Mouse (Mus musculus) limb, embryonic 15.5 days (tissue): ENCODE results near the gene Ccdc15. TPM values are rescaled to one million over a fixed set of nuclear protein-coding genes. Genes with fewer than 3 reads are reported as not detected.

Source experiments
- ATAC-seq: fragments of 200-750 bp; cut with Nextera tagmentation; 2 replicates; pipeline ENCODE4 v1.8.0; 2017; ENCODE audit warnings: low read depth, moderate TSS enrichment; ENCODE audit not compliant: insufficient number of reproducible peaks, low FRiP score, low TSS enrichment
- H3K27ac ChIP-seq: fragments of 300-500 bp; sonication (generic); 2 replicates; pipeline ENCODE4 v1.5.1; 2015; ENCODE audit warnings: moderate library complexity, mild to moderate bottlenecking, inconsistent platforms
- H3K27me3 ChIP-seq: fragments of 300-500 bp; sonication (generic); 2 replicates; pipeline ENCODE4 v1.6.1; 2015; ENCODE audit warnings: inconsistent platforms
- H3K36me3 ChIP-seq: fragments of 300-500 bp; sonication (generic); 2 replicates; pipeline ENCODE4 v1.6.1; 2015; ENCODE audit warnings: inconsistent platforms
- H3K4me1 ChIP-seq: fragments of 300-500 bp; sonication (generic); 2 replicates; pipeline ENCODE4 v1.6.1; 2015; ENCODE audit warnings: inconsistent platforms
- H3K4me2 ChIP-seq: fragments of 300-500 bp; sonication (generic); 2 replicates; pipeline ENCODE4 v1.6.1; 2015; ENCODE audit warnings: mild to moderate bottlenecking, inconsistent platforms
- H3K4me3 ChIP-seq: fragments of 300-500 bp; sonication (generic); 2 replicates; pipeline ENCODE4 v1.5.1; 2015; ENCODE audit warnings: mild to moderate bottlenecking, inconsistent platforms
- H3K9ac ChIP-seq: fragments of 300-500 bp; sonication (generic); 2 replicates; pipeline ENCODE4 v1.6.1; 2015; ENCODE audit warnings: inconsistent platforms
- H3K9me3 ChIP-seq: fragments of 300-500 bp; sonication (generic); 2 replicates; pipeline ENCODE4 v1.6.1; 2016; ENCODE audit warnings: inconsistent platforms
- WGBS: fragments of 180-500 bp; shearing (Covaris S2); methylation state at CpG from one replicate; pipeline ENCODE4 v1.1.7; 2015; 5-methylcytosine and 5-hydroxymethylcytosine counted together
- polyA plus RNA-seq: library from polyadenylated mRNA; unstranded; fragments of >200 nt; fragmentation: Nextera tagmentation; extraction: Ambion mirVana; gene quantifications from 2 replicates; pipeline ENCODE4 v1.2.1, GENCODE M21; 2015

The Ccdc15 gene
- polyA plus RNA-seq, 1 experiment from 2014 or later: 7.0 TPM

- no peak overlapping the region for H3K4me3 ChIP-seq
- H3K27ac ChIP-seq: no peak overlapping the region
- H3K36me3 ChIP-seq: no peaks in the 10 kb centered on the region
- H3K9me3 ChIP-seq: no peaks in the 10 kb centered on the region
- ATAC-seq: peak; percentile 49
- H3K4me1 ChIP-seq: peaks cover 7% of the 10 kb centered on the region; the same call in 1 of the 2 replicates
- H3K4me2 ChIP-seq: no peak overlapping the region
- H3K9ac ChIP-seq: no peak overlapping the region
- H3K27me3 ChIP-seq: no peaks in the 10 kb centered on the region
- WGBS: 27% methylated on average over 3 of the region's 3 CpGs
These were observed 99.8 kb downstream of the Ccdc15 start for GRCm38 (mm10) chr9:37248381-37248906.

- H3K27me3 ChIP-seq: no peaks in the 10 kb centered on the region
- H3K4me1 ChIP-seq: peaks cover 7% of the 10 kb centered on the region; the same call in 1 of the 2 replicates
- ATAC-seq: no peak
- H3K4me3 ChIP-seq: no peak overlapping the region
- H3K9ac ChIP-seq: no peak overlapping the region
- H3K4me2 ChIP-seq: no peak overlapping the region
- no peaks in the 10 kb centered on the region for H3K9me3 ChIP-seq
- H3K36me3 ChIP-seq: no peaks in the 10 kb centered on the region
- H3K27ac ChIP-seq: no peak overlapping the region
These were observed 100.8 kb downstream of the Ccdc15 start for GRCm38 (mm10) chr9:37247429-37247828.

GRCm38 (mm10) chr9:37245810-37246209 lies 102.4 kb downstream of the Ccdc15 start:
- H3K36me3 ChIP-seq: no peaks in the 10 kb centered on the region
- no peak overlapping the region for H3K9ac ChIP-seq
- H3K4me3 ChIP-seq: no peak overlapping the region
- ATAC-seq: no peak
- no peak overlapping the region for H3K27ac ChIP-seq
- 91% methylated on average over 1 of the region's 1 CpGs for WGBS
- no peak overlapping the region for H3K4me2 ChIP-seq
- no peaks in the 10 kb centered on the region for H3K27me3 ChIP-seq
- H3K9me3 ChIP-seq: no peaks in the 10 kb centered on the region
- peaks cover 7% of the 10 kb centered on the region; the same call in 1 of the 2 replicates for H3K4me1 ChIP-seq

GRCm38 (mm10) chr9:37245404-37245803 lies 102.8 kb downstream of the Ccdc15 start:
- ATAC-seq: no peak
- no peak overlapping the region for H3K9ac ChIP-seq
- H3K27me3 ChIP-seq: no peaks in the 10 kb centered on the region
- no peaks in the 10 kb centered on the region for H3K9me3 ChIP-seq
- peaks cover 7% of the 10 kb centered on the region; the same call in 1 of the 2 replicates for H3K4me1 ChIP-seq
- no peak overlapping the region for H3K4me3 ChIP-seq
- H3K4me2 ChIP-seq: no peak overlapping the region
- 51% methylated on average over 2 of the region's 2 CpGs for WGBS
- H3K27ac ChIP-seq: no peak overlapping the region
- H3K36me3 ChIP-seq: no peaks in the 10 kb centered on the region

GRCm38 (mm10) chr9:37244600-37244999 lies 103.6 kb downstream of the Ccdc15 start:
- 60% methylated on average over 1 of the region's 1 CpGs for WGBS
- Histone ChIP-seq H3K9ac (no peak overlapping the region), H3K9me3 (no peaks in the 10 kb centered on the region), H3K27ac (no peak overlapping the region), H3K4me2 (no peak overlapping the region), H3K27me3 (no peaks in the 10 kb centered on the region), H3K36me3 (no peaks in the 10 kb centered on the region), H3K4me1 (peaks cover 7% of the 10 kb centered on the region; the same call in 1 of the 2 replicates), H3K4me3 (no peak overlapping the region)
- ATAC-seq: no peak

GRCm38 (mm10) chr9:37242764-37243163 lies 105.5 kb downstream of the Ccdc15 start:
- H3K36me3 ChIP-seq: no peaks in the 10 kb centered on the region
- H3K4me1 ChIP-seq: no peaks in the 10 kb centered on the region
- no peak overlapping the region for H3K4me3 ChIP-seq
- no peak for ATAC-seq
- H3K9ac ChIP-seq: no peak overlapping the region
- no peak overlapping the region for H3K27ac ChIP-seq
- H3K9me3 ChIP-seq: no peaks in the 10 kb centered on the region
- H3K4me2 ChIP-seq: no peak overlapping the region
- no peaks in the 10 kb centered on the region for H3K27me3 ChIP-seq
- WGBS: 80% methylated on average over 3 of the region's 3 CpGs

- H3K4me1 ChIP-seq: no peaks in the 10 kb centered on the region
- H3K4me3 ChIP-seq: no peak overlapping the region
- 70% methylated on average over 4 of the region's 4 CpGs for WGBS
- peaks cover 3% of the 10 kb centered on the region; the same call in 1 of the 2 replicates for H3K36me3 ChIP-seq
- H3K4me2 ChIP-seq: no peak overlapping the region
- ATAC-seq: no peak
- H3K9me3 ChIP-seq: no peaks in the 10 kb centered on the region
- H3K27me3 ChIP-seq: no peaks in the 10 kb centered on the region; the same call in 1 of the 2 replicates
- no peak overlapping the region for H3K9ac ChIP-seq
- H3K27ac ChIP-seq: no peak overlapping the region
These were observed 112.1 kb downstream of the Ccdc15 start for GRCm38 (mm10) chr9:37235951-37236737.

- Histone ChIP-seq H3K27ac (no peak overlapping the region), H3K4me1 (no peaks in the 10 kb centered on the region), H3K4me2 (no peak overlapping the region), H3K36me3 (peaks cover 3% of the 10 kb centered on the region; the same call in 1 of the 2 replicates), H3K9me3 (no peaks in the 10 kb centered on the region), H3K4me3 (no peak overlapping the region), H3K27me3 (no peaks in the 10 kb centered on the region; the same call in 1 of the 2 replicates), H3K9ac (no peak overlapping the region)
- ATAC-seq: no peak
- WGBS: 62% methylated on average over 22 of the region's 22 CpGs
These were observed 115.7 kb downstream of the Ccdc15 start for GRCm38 (mm10) chr9:37232201-37233195.

- H3K4me3 ChIP-seq: no peak overlapping the region
- no peak overlapping the region for H3K4me2 ChIP-seq
- 92% methylated on average over 9 of the region's 9 CpGs for WGBS
- no peak for ATAC-seq
- no peaks in the 10 kb centered on the region for H3K4me1 ChIP-seq
- no peak overlapping the region for H3K9ac ChIP-seq
- H3K9me3 ChIP-seq: no peaks in the 10 kb centered on the region
- peaks cover 3% of the 10 kb centered on the region; the same call in 1 of the 2 replicates for H3K36me3 ChIP-seq
- H3K27me3 ChIP-seq: no peaks in the 10 kb centered on the region; the same call in 1 of the 2 replicates
- H3K27ac ChIP-seq: no peak overlapping the region
These were observed 117.6 kb downstream of the Ccdc15 start for GRCm38 (mm10) chr9:37230486-37231195.

GRCm38 (mm10) chr9:37229880-37230325 lies 118.3 kb downstream of the Ccdc15 start:
- peak; percentile 46; the same call in 1 of the 2 replicates for ATAC-seq
- H3K36me3 ChIP-seq: no peaks in the 10 kb centered on the region; the same call in 1 of the 2 replicates
- WGBS: 0% methylated on average over 1 of the region's 1 CpGs

More at GRCm38 (mm10) chr9:37229880-37230325, 118.3 kb downstream of the Ccdc15 start:
- Histone ChIP-seq H3K4me1 (no peaks in the 10 kb centered on the region), H3K9me3 (no peaks in the 10 kb centered on the region), H3K9ac (no peak overlapping the region), H3K4me2 (no peak overlapping the region), H3K27ac (no peak overlapping the region), H3K4me3 (no peak overlapping the region), H3K27me3 (no peaks in the 10 kb centered on the region; the same call in 1 of the 2 replicates)
